Mouse (Mus musculus) kidney, embryonic 15.5 days (tissue): ENCODE data around the gene Pigw. TPM values are rescaled to one million over a fixed set of nuclear protein-coding genes. Genes with fewer than 3 reads are reported as not detected.

Experiments
- ATAC-seq: fragments of 200-750 bp; cut with Nextera tagmentation; replicated peaks from 2 replicates; pipeline ENCODE4 v1.8.0; 2017; ENCODE audit warnings: moderate TSS enrichment; ENCODE audit not compliant: low FRiP score
- H3K27ac ChIP-seq: fragments of 300-500 bp; sonication (generic); 2 replicates; pipeline ENCODE4 v1.5.1; 2015; ENCODE audit warnings: mild to moderate bottlenecking, inconsistent platforms
- H3K27me3 ChIP-seq: fragments of 300-500 bp; sonication (generic); 2 replicates; pipeline ENCODE4 v1.6.1; 2015; ENCODE audit warnings: inconsistent platforms
- H3K36me3 ChIP-seq: fragments of 300-500 bp; sonication (generic); 2 replicates; pipeline ENCODE4 v1.6.1; 2015; ENCODE audit warnings: inconsistent platforms
- H3K4me1 ChIP-seq: fragments of 300-500 bp; sonication (generic); 2 replicates; pipeline ENCODE4 v1.6.1; 2015; ENCODE audit warnings: inconsistent platforms
- H3K4me2 ChIP-seq: fragments of 300-500 bp; sonication (generic); 2 replicates; pipeline ENCODE4 v1.6.1; 2015; ENCODE audit warnings: moderate library complexity, mild to moderate bottlenecking, inconsistent platforms
- H3K4me3 ChIP-seq: fragments of 300-500 bp; sonication (generic); replicated peaks from 2 replicates; pipeline ENCODE4 v1.5.1; 2015; ENCODE audit warnings: mild to moderate bottlenecking, inconsistent platforms
- H3K9ac ChIP-seq: fragments of 300-500 bp; sonication (generic); 2 replicates; pipeline ENCODE4 v1.6.1; 2015; ENCODE audit warnings: mild to moderate bottlenecking, inconsistent platforms
- H3K9me3 ChIP-seq: fragments of 300-500 bp; sonication (generic); replicated peaks from 2 replicates; pipeline ENCODE4 v1.6.1; 2016; ENCODE audit warnings: inconsistent platforms
- WGBS: fragments of 180-500 bp; shearing (Covaris S2); methylation state at CpG from one replicate; pipeline ENCODE4 v1.1.7; 2015; ENCODE audit warnings: mixed read lengths; 5-methylcytosine and 5-hydroxymethylcytosine counted together
- polyA plus RNA-seq: library from polyadenylated mRNA; unstranded; fragments of >200 nt; fragmentation: Nextera tagmentation; extraction: Ambion mirVana; gene quantifications from 2 replicates; pipeline ENCODE4 v1.2.1, GENCODE M21; 2015

Gene Pigw
- 3.7 and 4.9 TPM in 2 replicates for polyA plus RNA-seq

- Histone ChIP-seq H3K9me3 (no peaks in the 10 kb centered on the region), H3K4me3 (peak within 1 kb of the TSS; percentile 84), H3K27me3 (no peaks in the 10 kb centered on the region), H3K27ac (peak within 1 kb of the TSS; percentile 97), H3K9ac (peak within 1 kb of the TSS; percentile 72), H3K4me2 (peak within 1 kb of the TSS; percentile 91), H3K4me1 (peaks cover 19% of the 10 kb centered on the region), H3K36me3 (peaks cover 36% of the 10 kb centered on the region)
- WGBS: under 1% methylated on average over 80 of the region's 81 CpGs
- ATAC-seq: peak; percentile 98
Observed at GRCm38 (mm10) chr11:84879772-84880464, at the start of gene Pigw, which contains the start of gene Myo19. Gene Pigw (minus strand): TSS chr11:84880285. Gene Myo19 (plus strand): TSS chr11:84880148.

GRCm38 (mm10) chr11:84920981-84921380 is 40.9 kb upstream of the Pigw start:
- Histone ChIP-seq H3K27me3 (no peaks in the 10 kb centered on the region), H3K9ac (no peak overlapping the region), H3K4me2 (no peak overlapping the region), H3K27ac (no peak overlapping the region), H3K4me1 (peaks cover 3% of the 10 kb centered on the region), H3K9me3 (no peaks in the 10 kb centered on the region), H3K36me3 (no peaks in the 10 kb centered on the region), H3K4me3 (no peak overlapping the region)
- ATAC-seq: no peak
- WGBS: 85% methylated on average over 8 of the region's 8 CpGs

GRCm38 (mm10) chr11:84919951-84920350 is 39.9 kb upstream of the Pigw start:
- H3K4me3 ChIP-seq: no peak overlapping the region
- no peak overlapping the region for H3K4me2 ChIP-seq

GRCm38 (mm10) chr11:84919276-84919675 is 39.2 kb upstream of the Pigw start:
- H3K9me3 ChIP-seq: no peaks in the 10 kb centered on the region
- H3K27ac ChIP-seq: no peak overlapping the region
- no peak overlapping the region for H3K4me3 ChIP-seq
- ATAC-seq: no peak
- H3K36me3 ChIP-seq: no peaks in the 10 kb centered on the region
- WGBS: 37% methylated on average over 3 of the region's 3 CpGs
- H3K9ac ChIP-seq: no peak overlapping the region
- H3K4me2 ChIP-seq: no peak overlapping the region
- H3K4me1 ChIP-seq: peaks cover 12% of the 10 kb centered on the region
- no peaks in the 10 kb centered on the region for H3K27me3 ChIP-seq

More at GRCm38 (mm10) chr11:84919951-84920350, 39.9 kb upstream of the Pigw start:
- no peak overlapping the region for H3K27ac ChIP-seq
- H3K36me3 ChIP-seq: no peaks in the 10 kb centered on the region
- no peaks in the 10 kb centered on the region for H3K27me3 ChIP-seq
- no peaks in the 10 kb centered on the region for H3K9me3 ChIP-seq
- H3K4me1 ChIP-seq: peaks cover 9% of the 10 kb centered on the region
- WGBS: 65% methylated on average over 7 of the region's 7 CpGs
- no peak for ATAC-seq
- no peak overlapping the region for H3K9ac ChIP-seq

- Histone ChIP-seq H3K9me3 (no peaks in the 10 kb centered on the region), H3K27me3 (no peaks in the 10 kb centered on the region), H3K4me1 (peaks cover 12% of the 10 kb centered on the region), H3K36me3 (peaks cover 8% of the 10 kb centered on the region), H3K4me2 (peak overlapping the region; percentile 45), H3K9ac (no peak overlapping the region), H3K27ac (no peak overlapping the region), H3K4me3 (peak overlapping the region; percentile 11; the same call in 1 of the 2 replicates)
- ATAC-seq: 0 out of 2 replicates have a peak, but pooled peaks have one; percentile 47
- 5% methylated on average over 16 of the region's 16 CpGs for WGBS
Observed at GRCm38 (mm10) chr11:84918425-84918824, 38.3 kb upstream of the Pigw start.

- H3K9ac ChIP-seq: no peak overlapping the region
Observed at GRCm38 (mm10) chr11:84916703-84917300, 36.7 kb upstream of the Pigw start.

GRCm38 (mm10) chr11:84916053-84916702 is 36.1 kb upstream of the Pigw start, which contains the start of gene Znhit3:
Gene Znhit3 (minus strand): TSS chr11:84916366.
- peaks cover 29% of the 10 kb centered on the region for H3K36me3 ChIP-seq
- peak within 1 kb of the TSS; percentile 65 for H3K4me2 ChIP-seq
- peaks cover 12% of the 10 kb centered on the region for H3K4me1 ChIP-seq
- 4% methylated on average over 34 of the region's 34 CpGs for WGBS
- peak; percentile 86 for ATAC-seq
- H3K4me3 ChIP-seq: peak within 1 kb of the TSS; percentile 74
- peak within 1 kb of the TSS; percentile 76 for H3K9ac ChIP-seq
- H3K27me3 ChIP-seq: no peaks in the 10 kb centered on the region
- no peak within 1 kb of the TSS for H3K27ac ChIP-seq
- H3K9me3 ChIP-seq: no peaks in the 10 kb centered on the region

More at GRCm38 (mm10) chr11:84916703-84917300, 36.7 kb upstream of the Pigw start:
- no peak for ATAC-seq
- no peak overlapping the region for H3K27ac ChIP-seq
- H3K27me3 ChIP-seq: no peaks in the 10 kb centered on the region
- H3K4me1 ChIP-seq: peaks cover 12% of the 10 kb centered on the region
- peak overlapping the region; percentile 74 for H3K4me3 ChIP-seq
- peaks cover 23% of the 10 kb centered on the region for H3K36me3 ChIP-seq
- H3K9me3 ChIP-seq: no peaks in the 10 kb centered on the region
- WGBS: 63% methylated on average over 7 of the region's 7 CpGs
- H3K4me2 ChIP-seq: peak overlapping the region; percentile 65

- Histone ChIP-seq H3K9ac (no peak overlapping the region), H3K27me3 (no peaks in the 10 kb centered on the region), H3K4me3 (peak overlapping the region; percentile 74; the same call in 1 of the 2 replicates), H3K36me3 (peaks cover 43% of the 10 kb centered on the region), H3K27ac (no peak overlapping the region), H3K4me1 (peaks cover 12% of the 10 kb centered on the region), H3K4me2 (no peak overlapping the region), H3K9me3 (no peaks in the 10 kb centered on the region)
- ATAC-seq: no peak
- 89% methylated on average over 5 of the region's 5 CpGs for WGBS
Observed at GRCm38 (mm10) chr11:84914673-84915072, 34.6 kb upstream of the Pigw start.

- H3K27me3 ChIP-seq: no peaks in the 10 kb centered on the region
- H3K9me3 ChIP-seq: no peaks in the 10 kb centered on the region
- no peak for ATAC-seq
- peaks cover 86% of the 10 kb centered on the region for H3K36me3 ChIP-seq
- WGBS: 74% methylated on average over 4 of the region's 4 CpGs
- H3K4me3 ChIP-seq: no peak overlapping the region
- H3K9ac ChIP-seq: no peak overlapping the region
- no peak overlapping the region for H3K4me2 ChIP-seq
- H3K27ac ChIP-seq: no peak overlapping the region
- H3K4me1 ChIP-seq: peaks cover 7% of the 10 kb centered on the region
Observed at GRCm38 (mm10) chr11:84910411-84910810, 30.3 kb upstream of the Pigw start.

GRCm38 (mm10) chr11:84908480-84908879 is 28.4 kb upstream of the Pigw start:
- no peaks in the 10 kb centered on the region for H3K27me3 ChIP-seq
- ATAC-seq: no peak
- no peaks in the 10 kb centered on the region for H3K9me3 ChIP-seq
- H3K27ac ChIP-seq: no peak overlapping the region
- 92% methylated on average over 6 of the region's 6 CpGs for WGBS
- no peak overlapping the region for H3K4me2 ChIP-seq
- no peak overlapping the region for H3K4me3 ChIP-seq
- no peaks in the 10 kb centered on the region for H3K4me1 ChIP-seq
- H3K36me3 ChIP-seq: peaks cover 98% of the 10 kb centered on the region
- H3K9ac ChIP-seq: no peak overlapping the region

GRCm38 (mm10) chr11:84907081-84907480 is 27.0 kb upstream of the Pigw start:
- Histone ChIP-seq H3K4me2 (no peak overlapping the region), H3K36me3 (peaks cover 99% of the 10 kb centered on the region), H3K27ac (no peak overlapping the region), H3K4me3 (no peak overlapping the region), H3K27me3 (no peaks in the 10 kb centered on the region), H3K4me1 (no peaks in the 10 kb centered on the region), H3K9ac (no peak overlapping the region), H3K9me3 (no peaks in the 10 kb centered on the region)
- no peak for ATAC-seq
- WGBS: 71% methylated on average over 3 of the region's 3 CpGs

- H3K4me1 ChIP-seq: no peaks in the 10 kb centered on the region
- no peak overlapping the region for H3K4me3 ChIP-seq
- ATAC-seq: no peak
- no peaks in the 10 kb centered on the region for H3K27me3 ChIP-seq
- H3K36me3 ChIP-seq: peaks cover 100% of the 10 kb centered on the region
- H3K4me2 ChIP-seq: no peak overlapping the region
- no peaks in the 10 kb centered on the region for H3K9me3 ChIP-seq
- H3K9ac ChIP-seq: no peak overlapping the region
- WGBS: 85% methylated on average over 9 of the region's 9 CpGs
- no peak overlapping the region for H3K27ac ChIP-seq
Observed at GRCm38 (mm10) chr11:84904597-84905144, 24.6 kb upstream of the Pigw start.
